Mouse (Mus musculus) spleen, postnatal 14 days (tissue): Measurements from ENCODE around the gene St8sia1.
A peak's percentile ranks its signal among the peaks of the same experiment; 100 is the strongest.

Experiments used
- DNase-seq, 2 experiments: peaks; one replicate each; pipeline ENCODE4 v3.0.0; 2021 to 2022; ENCODE audit warnings: low spot score in 2 of 2

Gene St8sia1

GRCm38 (mm10) chr6:142908911-142909770, 55.1 kb downstream of the St8sia1 start:
- DNase-seq, result no peak

DNA sequence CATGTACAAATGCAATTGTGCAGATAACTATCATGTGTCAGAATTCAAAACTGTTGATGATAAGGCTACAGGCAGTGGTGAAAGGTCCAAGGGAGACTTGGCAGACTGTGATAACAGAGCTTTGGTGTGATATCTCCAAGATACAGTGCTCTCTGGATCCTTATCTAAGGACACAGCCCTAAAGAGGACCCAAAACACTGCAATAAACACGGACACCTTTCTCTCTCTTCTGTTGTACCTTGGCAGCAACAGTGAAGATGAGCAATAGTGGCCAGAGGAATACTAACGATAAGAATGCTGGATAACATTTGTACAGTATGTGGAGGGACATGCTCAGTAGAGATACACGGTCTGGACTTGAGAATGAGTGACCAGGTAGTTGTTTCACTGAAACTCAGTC, 55.8 kb downstream of the St8sia1 start:
- no peak for DNase-seq

- DNase-seq, result no peak
Observed at GRCm38 (mm10) chr6:142895371-142895770, 68.9 kb downstream of the St8sia1 start.

DNA sequence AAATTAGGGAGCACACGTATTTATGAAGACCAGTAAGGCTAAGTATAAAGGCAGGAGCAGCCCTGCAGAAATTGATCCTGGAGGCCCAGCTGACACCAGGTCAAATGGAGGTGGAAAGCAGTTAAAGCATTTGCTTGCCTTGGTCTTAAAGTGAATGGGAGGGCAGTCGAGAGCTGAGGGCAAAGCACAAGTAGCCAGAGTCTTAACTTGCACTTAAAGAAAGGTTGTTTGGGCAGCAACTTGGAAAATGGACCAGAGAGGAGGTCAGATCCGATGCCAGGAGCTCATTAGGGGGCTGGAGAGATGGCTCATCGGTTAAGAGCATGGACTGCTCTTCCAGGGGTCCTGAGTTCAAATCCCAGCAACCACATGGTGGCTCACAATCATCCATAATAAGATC, 70.5 kb downstream of the St8sia1 start:
- DNase-seq, result no peak

DNA sequence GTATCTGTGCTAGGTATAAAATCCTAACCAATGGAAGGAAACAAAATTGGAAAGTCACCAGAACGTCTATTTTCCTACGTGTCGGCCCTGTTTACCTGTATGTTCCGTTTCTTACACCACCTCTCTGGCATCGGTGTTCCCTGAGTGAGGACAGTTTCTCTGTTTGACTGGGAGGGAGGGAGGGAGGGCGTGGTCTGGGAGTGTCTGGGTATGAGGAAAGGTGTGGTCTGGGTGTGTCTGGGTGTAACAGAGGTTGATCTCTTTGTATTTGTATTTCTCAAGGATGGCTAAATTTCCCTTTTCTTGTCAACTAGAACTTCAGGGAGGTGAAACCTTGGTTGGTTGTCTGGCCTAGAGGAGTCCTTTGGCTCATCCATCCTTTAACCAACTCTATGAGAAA, 73.9 kb downstream of the St8sia1 start:
- DNase-seq, result no peak

- no peak for DNase-seq
Observed at GRCm38 (mm10) chr6:142888970-142889740, 75.1 kb downstream of the St8sia1 start.

GRCm38 (mm10) chr6:142888346-142888745, 75.9 kb downstream of the St8sia1 start:
- no peak for DNase-seq

DNA sequence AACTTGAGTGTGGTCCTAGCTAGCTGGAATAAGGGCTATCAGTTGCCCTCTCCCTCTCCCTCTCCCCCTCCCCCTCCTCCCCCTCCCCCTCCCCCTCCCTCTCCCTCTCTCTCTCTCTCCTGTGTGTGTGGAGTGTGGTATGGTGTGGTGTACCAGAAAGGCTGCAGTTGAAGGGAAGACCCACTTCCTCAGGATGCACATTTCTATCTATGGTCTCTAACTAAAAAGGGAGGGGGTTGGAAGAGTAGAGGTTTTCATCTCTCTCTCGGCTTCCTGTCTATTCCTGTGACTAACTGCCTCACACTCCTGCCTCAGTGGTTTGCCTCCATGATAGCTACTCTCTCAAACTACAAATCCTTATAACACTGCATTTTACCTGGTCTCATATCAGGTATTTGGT, 76.9 kb downstream of the St8sia1 start:
- no peak for DNase-seq

DNA sequence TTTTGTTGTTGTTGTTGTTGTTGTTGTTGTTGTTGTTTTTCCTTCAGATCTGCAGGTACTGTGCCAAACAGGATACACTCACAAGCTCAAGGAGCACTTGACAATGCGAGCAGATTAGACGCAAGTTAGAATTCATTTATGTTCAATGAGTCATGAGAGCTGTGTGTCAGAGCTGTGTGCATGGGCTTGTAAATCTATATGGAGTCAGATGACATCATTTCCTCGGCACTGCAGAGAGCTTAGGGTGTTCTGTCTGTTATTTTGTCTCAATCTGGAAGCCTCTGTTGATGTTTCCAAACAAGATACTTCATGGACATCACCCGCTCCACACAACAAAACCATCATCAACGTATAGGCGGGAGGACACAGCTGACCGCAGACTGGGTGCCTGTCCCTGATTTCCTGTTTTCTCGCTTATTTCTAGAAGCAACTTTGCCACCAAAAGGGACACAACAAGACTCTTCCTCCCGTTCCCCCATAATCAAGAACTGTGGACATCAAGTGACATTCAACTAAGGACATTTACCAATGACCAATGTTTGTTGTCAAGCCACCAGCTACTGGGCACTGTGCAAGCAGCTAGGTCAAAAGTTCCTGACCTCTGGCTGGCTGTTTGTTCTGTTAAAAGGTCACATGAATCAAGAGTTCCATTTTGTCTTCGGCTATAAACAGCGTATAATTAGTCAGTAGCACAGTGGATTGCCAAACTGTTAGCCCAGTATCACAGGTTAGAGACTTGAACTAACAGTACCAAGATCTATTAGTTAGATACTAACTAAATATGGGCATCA, 78.7 kb downstream of the St8sia1 start:
- no peak for DNase-seq

GRCm38 (mm10) chr6:142884128-142884527, 80.1 kb downstream of the St8sia1 start:
- DNase-seq, result peak; percentile 22 to 38

GRCm38 (mm10) chr6:142880849-142881470, 83.3 kb downstream of the St8sia1 start:
- DNase-seq, result no peak

GRCm38 (mm10) chr6:142878744-142879701, 85.2 kb downstream of the St8sia1 start:
- DNase-seq, result no peak

GRCm38 (mm10) chr6:142877221-142877620, 87.0 kb downstream of the St8sia1 start:
- no peak for DNase-seq

DNA sequence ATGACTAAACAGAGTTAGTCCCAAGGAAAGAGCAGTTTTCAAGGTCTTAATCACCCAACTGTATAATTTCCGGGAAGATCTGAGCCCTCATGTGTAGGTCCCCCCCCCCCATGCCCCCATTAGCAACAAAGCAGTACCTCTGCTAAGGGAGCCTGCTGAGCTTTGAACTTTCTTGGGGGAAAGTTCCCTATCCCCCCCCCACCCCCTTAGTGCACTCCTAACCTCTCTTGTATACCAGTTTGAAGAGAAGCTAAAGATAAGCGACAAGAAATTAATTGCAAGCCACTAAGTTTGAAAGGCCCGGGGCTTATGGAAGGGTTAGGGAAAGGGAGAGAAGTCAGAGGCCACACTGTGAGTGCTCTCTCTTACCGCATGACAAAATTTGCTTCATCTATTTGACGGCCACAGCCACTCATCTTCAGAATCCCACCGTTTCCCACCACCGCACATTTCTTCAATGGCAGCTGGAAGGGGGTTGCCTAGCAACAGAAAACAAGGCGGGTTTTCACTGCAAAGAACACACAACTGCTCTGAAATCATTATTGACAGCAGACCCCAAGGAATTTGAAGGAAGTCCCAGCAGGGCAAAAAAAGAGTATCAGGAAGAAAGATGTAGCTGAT, 87.9 kb downstream of the St8sia1 start:
- DNase-seq, result no peak

DNA sequence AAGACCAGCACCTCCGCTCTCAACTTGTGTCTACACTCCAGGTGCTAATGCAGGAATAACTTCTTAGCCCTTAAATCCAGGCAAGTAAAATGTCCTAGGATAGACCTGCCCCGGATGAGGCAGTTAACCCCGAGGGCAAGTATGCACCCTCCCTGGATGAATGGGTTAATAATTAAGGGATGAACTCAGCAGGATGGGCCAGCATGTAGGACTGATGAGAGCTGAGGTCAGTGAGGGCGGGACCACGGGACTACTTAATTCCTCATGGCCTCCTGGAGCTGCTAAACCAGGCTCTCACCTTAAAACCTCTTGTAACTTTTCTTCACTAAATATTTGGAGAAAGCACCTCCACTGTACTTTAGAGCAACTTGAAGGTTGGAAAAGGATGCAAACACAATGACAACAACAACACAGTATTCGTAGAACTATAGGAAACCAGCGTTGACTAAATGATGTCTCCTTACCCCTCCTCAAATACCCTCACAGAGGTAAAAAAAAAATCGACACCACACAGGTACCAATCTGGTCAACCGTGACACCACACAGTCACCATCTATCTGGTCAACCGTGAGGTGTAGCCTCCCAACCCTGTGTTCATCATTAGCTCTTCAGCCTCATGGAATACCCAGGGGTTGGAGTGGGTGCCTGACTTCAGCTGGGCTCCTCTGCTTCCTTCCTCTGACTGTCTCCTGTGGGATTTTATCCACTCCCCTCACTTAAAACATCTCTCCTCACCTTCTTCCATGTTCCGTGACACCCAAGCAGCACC, 90.3 kb downstream of the St8sia1 start:
- no peak for DNase-seq

GRCm38 (mm10) chr6:142869715-142870422, 94.4 kb downstream of the St8sia1 start:
- no peak for DNase-seq

- no peak for DNase-seq
Observed at GRCm38 (mm10) chr6:142867471-142868055, 96.7 kb downstream of the St8sia1 start.

- DNase-seq, result no peak
Observed at GRCm38 (mm10) chr6:142867023-142867422, 97.2 kb downstream of the St8sia1 start.
